Mouse (Mus musculus) ES-Bruce4 (cell line): ENCODE results near the gene Psmd9. TPM values are rescaled to one million over a fixed set of nuclear protein-coding genes. Genes with fewer than 3 reads are reported as not detected.
A peak's percentile ranks its signal among the peaks of the same experiment; 100 is the strongest.

Experiments
- H3K27ac ChIP-seq: 2 replicates; pipeline ENCODE4 v1.5.1; 2012; ENCODE audit warnings: low read length, inconsistent platforms; ENCODE audit not compliant: insufficient read depth
- H3K27me3 ChIP-seq: 2 replicates; pipeline ENCODE4 v1.6.1; 2012; ENCODE audit warnings: mild to moderate bottlenecking, low read length, inconsistent platforms; ENCODE audit not compliant: control insufficient read depth, poor library complexity, insufficient read depth, severe bottlenecking
- H3K36me3 ChIP-seq: 2 replicates; pipeline ENCODE4 v1.6.1; 2012; ENCODE audit warnings: inconsistent platforms, mild to moderate bottlenecking, low read length, moderate library complexity; ENCODE audit not compliant: control insufficient read depth, poor library complexity, insufficient read depth, severe bottlenecking
- H3K4me1 ChIP-seq: one replicate; pipeline ENCODE4 v1.8.1; 2011; ENCODE audit warnings: low read length; ENCODE audit not compliant: control insufficient read depth, insufficient read depth
- H3K4me3 ChIP-seq: 2 replicates; pipeline ENCODE4 v1.5.1; 2011; ENCODE audit warnings: low read depth, mild to moderate bottlenecking, low read length
- H3K9ac ChIP-seq: 2 replicates; pipeline ENCODE4 v1.6.1; 2012; ENCODE audit warnings: low read depth, mild to moderate bottlenecking, inconsistent platforms; ENCODE audit not compliant: poor library complexity, severe bottlenecking
- H3K9me3 ChIP-seq: replicated peaks from 2 replicates; pipeline ENCODE4 v1.6.1; 2012; ENCODE audit warnings: mild to moderate bottlenecking, low read length, inconsistent platforms; ENCODE audit not compliant: control insufficient read depth, poor library complexity, insufficient read depth, severe bottlenecking
- CTCF ChIP-seq: IDR thresholded peaks from one replicate; pipeline ENCODE4 v1.8.1; 2011; ENCODE audit warnings: low read depth, low read length
- EP300 ChIP-seq: IDR thresholded peaks from 2 replicates; pipeline ENCODE4 v1.6.1; 2011; ENCODE audit warnings: low read depth, low read length; ENCODE audit not compliant: insufficient read depth
- POLR2A ChIP-seq: IDR thresholded peaks from one replicate; pipeline ENCODE4 v1.8.1; 2011; ENCODE audit warnings: low read length; ENCODE audit not compliant: insufficient read depth
- polyA plus RNA-seq: library from polyadenylated mRNA; stranded (reverse); fragments of >200 nt; gene quantifications from 2 replicates; pipeline ENCODE4 v1.2.4, GENCODE M21; 2011; ENCODE audit warnings: low read depth; ENCODE audit not compliant: missing spikeins, insufficient read depth, insufficient read length

The Psmd9 gene
- 24.8 TPM in 2 replicates for polyA plus RNA-seq

GRCm38 (mm10) chr5:123169284-123169683, at the start of gene Psmd9:
Gene Psmd9, plus strand, starts transcription at chr5:123169413.
- TF ChIP-seq POLR2A (no peak), CTCF (no peak), EP300 (no peak)
- Histone ChIP-seq H3K27me3 (no peaks in the 10 kb centered on the region), H3K9me3 (no peaks in the 10 kb centered on the region), H3K9ac (no peak within 1 kb of the TSS), H3K4me1 (no peaks in the 10 kb centered on the region), H3K27ac (no peak within 1 kb of the TSS), H3K4me3 (no peak within 1 kb of the TSS), H3K36me3 (peaks cover 4% of the 10 kb centered on the region; the same call in 1 of the 2 replicates)

- no peak overlapping the region for H3K27ac ChIP-seq
- no peaks in the 10 kb centered on the region for H3K27me3 ChIP-seq
- H3K36me3 ChIP-seq = no peaks in the 10 kb centered on the region
- H3K4me3 ChIP-seq = peak overlapping the region; percentile 47
- H3K4me1 ChIP-seq = peaks cover 4% of the 10 kb centered on the region
- TF ChIP-seq EP300 (no peak), POLR2A (no peak), CTCF (no peak)
- peak overlapping the region; percentile 42; the same call in 1 of the 2 replicates for H3K9ac ChIP-seq
- H3K9me3 ChIP-seq = no peaks in the 10 kb centered on the region
Measured at GRCm38 (mm10) chr5:123120624-123121215, 48.5 kb upstream of the Psmd9 start.

GRCm38 (mm10) chr5:123122181-123122580, 47.0 kb upstream of the Psmd9 start:
- Histone ChIP-seq H3K27me3 (no peaks in the 10 kb centered on the region), H3K9ac (no peak overlapping the region), H3K27ac (no peak overlapping the region), H3K36me3 (no peaks in the 10 kb centered on the region), H3K9me3 (no peaks in the 10 kb centered on the region), H3K4me1 (peaks cover 4% of the 10 kb centered on the region), H3K4me3 (no peak overlapping the region)
- TF ChIP-seq POLR2A = no peak
- TF ChIP-seq CTCF = peak; percentile 72

- Histone ChIP-seq H3K27me3 (no peaks in the 10 kb centered on the region), H3K4me1 (peaks cover 4% of the 10 kb centered on the region), H3K27ac (no peak overlapping the region), H3K9me3 (no peaks in the 10 kb centered on the region), H3K36me3 (no peaks in the 10 kb centered on the region), H3K9ac (no peak overlapping the region), H3K4me3 (no peak overlapping the region)
- TF ChIP-seq EP300 = no peak
- TF ChIP-seq CTCF = no peak
- TF ChIP-seq POLR2A = no peak
Measured at GRCm38 (mm10) chr5:123125105-123125504, 44.1 kb upstream of the Psmd9 start.

- peaks cover 1% of the 10 kb centered on the region for H3K4me1 ChIP-seq
- H3K27me3 ChIP-seq = no peaks in the 10 kb centered on the region
- TF ChIP-seq CTCF (no peak), POLR2A (no peak), EP300 (no peak)
- H3K9ac ChIP-seq = no peak overlapping the region
- H3K36me3 ChIP-seq = no peaks in the 10 kb centered on the region
- no peaks in the 10 kb centered on the region for H3K9me3 ChIP-seq
- H3K27ac ChIP-seq = no peak overlapping the region
- no peak overlapping the region for H3K4me3 ChIP-seq
Measured at GRCm38 (mm10) chr5:123125638-123126406, 43.4 kb upstream of the Psmd9 start.

GRCm38 (mm10) chr5:123127031-123127430, 42.2 kb upstream of the Psmd9 start:
- no peaks in the 10 kb centered on the region for H3K36me3 ChIP-seq
- H3K27me3 ChIP-seq = no peaks in the 10 kb centered on the region
- H3K27ac ChIP-seq = no peak overlapping the region
- H3K9me3 ChIP-seq = no peaks in the 10 kb centered on the region
- no peaks in the 10 kb centered on the region for H3K4me1 ChIP-seq
- no peak overlapping the region for H3K9ac ChIP-seq
- H3K4me3 ChIP-seq = no peak overlapping the region
- TF ChIP-seq EP300 (no peak), POLR2A (no peak), CTCF (no peak)
